Mouse (Mus musculus): ENCODE measurements at regions not wholly inside any gene's neighbourhood (a gene's known extent, or its start where the extent isn't known, plus 50 kb on each side); places are given as distances from the start of the nearest gene placed in this dataset.

DNA sequence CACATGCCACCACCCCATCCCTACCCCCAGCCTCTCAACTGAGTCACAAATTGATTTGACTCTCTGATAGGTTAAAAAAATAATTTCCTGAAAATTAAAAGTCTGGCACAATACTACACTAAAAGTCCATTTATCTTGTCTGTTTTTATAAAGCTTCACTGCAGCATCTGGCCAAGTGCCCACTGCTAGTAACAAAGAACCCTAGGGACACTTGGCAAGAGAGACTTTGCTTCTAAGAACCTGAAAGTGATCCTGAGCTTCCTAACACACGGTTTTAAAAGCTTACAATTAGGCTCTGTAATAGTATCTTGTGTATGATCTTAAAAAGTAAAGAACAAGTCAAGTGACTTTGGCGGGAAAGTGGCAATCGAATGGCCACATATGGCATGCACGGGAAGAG, 288.3 kb downstream of the Epha4 start:
- no peak for DNase-seq

DNA sequence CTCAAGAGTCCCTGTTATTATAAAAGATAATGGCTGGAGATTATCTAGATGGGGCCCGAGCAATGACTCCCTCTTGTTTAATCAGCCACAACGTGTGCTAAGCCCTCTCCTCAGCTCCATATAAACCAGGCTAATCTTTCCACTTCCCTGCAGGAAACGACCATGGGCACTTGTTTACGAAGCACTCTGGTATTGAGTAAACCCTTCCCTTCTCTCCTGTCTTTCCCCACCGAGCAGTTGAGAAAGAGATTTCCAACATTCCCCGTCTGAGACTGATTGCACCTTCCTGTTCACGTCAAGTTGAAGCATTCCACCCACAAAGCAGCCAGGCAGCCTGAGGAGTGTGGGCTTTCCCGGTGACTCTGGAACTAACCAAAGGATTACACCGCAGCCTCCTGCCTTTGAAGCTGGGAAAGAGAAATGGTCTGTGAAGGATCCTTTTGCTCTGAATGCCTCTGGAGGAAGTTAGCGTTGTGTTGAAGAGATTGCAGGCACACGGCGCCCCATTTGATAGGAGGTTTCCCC, 287.8 kb downstream of the Epha4 start:
- no peak for DNase-seq

DNA sequence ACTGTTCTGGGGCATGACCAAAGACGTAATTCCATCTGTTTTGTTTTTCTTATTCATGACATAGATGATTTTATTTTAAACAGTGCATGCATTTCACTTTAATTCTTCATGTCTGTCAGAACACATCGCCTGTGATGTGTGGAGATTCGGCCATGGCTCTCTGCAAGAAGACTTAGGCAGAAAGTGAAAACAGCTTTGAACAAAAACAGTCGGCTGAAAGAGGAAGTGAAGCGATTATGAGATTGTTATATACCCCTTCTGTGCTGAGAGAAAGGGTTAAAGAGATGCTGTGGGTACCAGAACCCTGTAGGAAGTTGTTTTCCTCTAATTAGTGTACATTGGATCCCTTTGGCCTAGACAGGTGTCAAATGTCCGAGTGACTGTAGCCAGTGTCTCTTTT, 287.1 kb downstream of the Epha4 start:
- no peak for DNase-seq

DNA sequence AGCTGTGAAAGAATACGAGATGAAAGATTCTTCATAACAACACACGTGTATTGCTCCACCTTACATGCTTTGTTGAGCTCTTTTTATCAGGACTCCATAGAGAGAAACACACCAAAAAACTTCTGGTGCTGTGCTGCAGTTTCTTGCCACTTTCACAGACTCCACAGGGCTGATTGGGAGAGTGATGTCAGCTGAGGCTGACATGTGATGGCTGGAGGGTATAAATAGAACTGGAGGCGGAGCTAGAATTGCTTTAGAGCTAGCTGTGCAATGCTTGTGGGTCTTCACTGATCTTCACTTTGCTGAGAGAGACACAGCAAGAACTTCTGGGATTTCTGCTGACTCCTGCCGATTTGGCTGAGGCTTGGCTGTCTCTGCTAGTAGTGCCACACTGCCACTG, 285.3 kb downstream of the Epha4 start:
- DNase-seq = no peak

DNA sequence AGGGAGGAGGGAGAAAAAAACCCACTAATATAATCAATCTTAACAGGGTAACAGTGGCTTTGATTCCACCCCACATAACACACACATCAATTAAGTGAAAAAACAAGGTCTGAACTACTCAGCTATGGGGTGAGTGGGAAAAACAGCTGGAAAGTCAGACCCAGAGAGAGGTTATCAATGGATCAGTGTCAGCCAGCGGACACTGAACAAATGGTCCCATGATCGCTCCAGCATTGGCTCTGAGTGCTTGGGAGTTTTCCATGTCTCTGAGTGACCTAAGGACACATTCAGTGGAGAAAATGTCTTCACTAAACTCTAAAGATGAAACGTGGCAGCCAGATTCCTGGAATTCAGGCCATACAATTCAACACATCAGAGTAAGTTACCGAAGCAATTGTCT, 281.9 kb downstream of the Epha4 start:
- DNase-seq = no peak

DNA sequence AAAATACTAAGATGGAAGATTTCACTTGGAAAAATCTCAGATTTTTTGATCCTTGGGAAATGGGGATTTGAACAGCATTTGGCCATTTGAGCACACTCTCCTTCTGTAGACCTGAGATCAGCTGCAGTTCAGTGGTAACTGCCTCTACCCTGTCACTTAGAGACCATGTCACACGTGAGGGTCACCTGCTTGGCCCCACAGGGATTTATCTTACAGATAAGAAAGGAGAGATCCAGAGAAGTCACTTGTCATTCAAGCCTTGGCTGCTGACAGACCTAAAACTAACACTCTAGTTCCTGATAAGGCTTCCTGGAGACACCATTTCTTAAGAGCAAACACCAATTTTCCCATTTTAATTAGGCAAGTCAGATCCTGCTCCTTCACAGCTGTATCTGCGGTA, 270.2 kb downstream of the Epha4 start:
- DNase-seq = no peak

DNA sequence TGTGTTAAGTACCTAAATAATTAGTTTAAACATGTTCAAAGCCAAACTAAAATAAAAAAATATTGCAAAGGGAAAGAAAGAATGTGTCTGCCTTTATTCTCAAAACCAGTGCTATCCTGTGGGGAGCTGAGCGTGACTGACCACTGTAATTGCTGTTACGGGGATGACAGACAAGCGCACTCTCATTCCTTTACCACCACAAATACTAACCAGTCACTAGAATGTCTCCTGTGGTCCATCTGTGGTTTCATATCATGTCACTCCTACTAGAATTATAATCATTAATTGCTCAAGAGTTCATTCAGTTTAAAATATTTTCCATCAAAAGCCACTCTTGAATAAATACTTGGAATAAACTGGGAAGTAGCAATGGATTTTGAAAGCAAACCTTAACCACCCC, 268.8 kb downstream of the Epha4 start:
- no peak for DNase-seq

DNA sequence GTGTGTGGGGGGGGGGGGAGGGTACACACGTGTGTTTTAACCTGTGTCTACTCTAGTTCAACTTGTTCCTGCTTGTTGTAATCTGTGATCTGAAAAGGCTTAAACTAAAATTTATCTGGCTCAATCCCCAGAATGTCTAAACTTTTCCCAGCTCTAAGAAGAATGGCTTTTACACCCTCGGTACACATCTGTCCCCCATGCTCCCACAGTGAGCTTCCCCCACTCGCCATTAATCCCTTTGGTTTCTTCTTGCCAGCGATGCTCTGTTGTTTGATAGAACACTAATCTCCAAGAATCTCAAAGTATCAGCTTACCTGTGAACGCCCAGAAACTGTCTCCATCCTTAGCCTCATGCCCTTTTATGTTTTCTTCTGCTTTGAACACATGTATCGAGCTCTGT, 260.6 kb downstream of the Epha4 start:
- DNase-seq = no peak

DNA sequence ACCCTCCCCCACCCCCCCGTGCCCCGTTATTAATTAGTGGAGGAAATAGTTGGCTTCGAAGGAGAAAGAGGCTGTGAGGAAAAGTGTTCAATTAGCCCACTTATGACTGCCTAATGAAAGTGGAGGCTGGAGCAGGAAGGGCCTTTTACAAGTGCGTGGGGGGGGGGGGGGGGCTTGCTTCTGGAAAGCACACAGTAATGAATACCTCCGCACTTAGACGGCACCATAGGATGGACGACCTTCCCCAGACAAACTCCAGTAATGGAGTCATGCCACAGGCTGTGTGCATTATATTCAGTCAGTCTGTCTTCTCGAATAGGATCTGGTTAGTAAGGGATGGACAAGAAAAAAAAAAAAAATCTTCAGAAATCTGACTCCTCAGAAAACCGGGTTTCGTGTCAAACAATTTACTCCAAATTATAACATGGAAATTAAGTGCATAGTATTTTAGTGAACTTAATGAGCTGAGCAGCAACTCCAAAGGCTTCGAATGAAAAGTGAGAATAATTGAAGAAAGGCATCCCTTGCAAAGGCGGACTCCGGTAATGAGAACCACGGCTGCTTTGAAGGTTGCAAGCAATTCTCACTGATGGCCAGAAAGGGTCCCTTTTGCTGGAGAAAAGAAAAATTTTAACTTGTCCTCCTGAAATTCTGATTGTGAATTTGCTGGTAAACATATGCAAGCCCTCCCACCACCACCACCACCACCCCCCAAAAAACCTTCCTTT, 258.6 kb downstream of the Epha4 start:
- no peak for DNase-seq

DNA sequence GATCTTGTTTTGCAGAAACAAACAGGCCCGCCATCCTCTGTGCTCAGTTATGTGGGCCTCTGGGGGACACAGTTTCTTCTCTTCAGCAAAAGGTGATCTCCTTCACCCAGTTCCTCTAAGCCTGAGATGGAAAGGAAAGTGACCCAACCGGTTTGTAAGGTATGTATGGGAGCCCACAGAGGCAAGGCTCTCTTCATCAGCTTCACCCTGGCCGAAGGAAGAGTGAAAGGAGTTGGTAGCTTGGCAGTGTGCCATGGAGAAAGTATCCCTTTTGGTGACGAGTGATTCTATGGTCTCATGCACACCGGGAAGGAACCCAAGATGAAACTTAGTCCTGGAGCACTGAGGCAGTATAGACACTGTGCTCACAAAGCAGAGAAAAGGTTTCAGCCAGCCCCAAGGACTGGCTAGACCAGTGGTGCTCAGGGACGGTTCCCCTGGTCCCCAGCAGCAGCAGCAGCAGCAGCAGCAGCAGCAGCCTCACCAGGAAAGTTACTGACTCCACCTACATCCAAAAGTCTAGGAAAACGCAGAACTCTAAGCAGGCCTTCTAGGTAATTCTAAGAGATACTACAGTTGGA, 256.1 kb downstream of the Epha4 start:
- DNase-seq = no peak

DNA sequence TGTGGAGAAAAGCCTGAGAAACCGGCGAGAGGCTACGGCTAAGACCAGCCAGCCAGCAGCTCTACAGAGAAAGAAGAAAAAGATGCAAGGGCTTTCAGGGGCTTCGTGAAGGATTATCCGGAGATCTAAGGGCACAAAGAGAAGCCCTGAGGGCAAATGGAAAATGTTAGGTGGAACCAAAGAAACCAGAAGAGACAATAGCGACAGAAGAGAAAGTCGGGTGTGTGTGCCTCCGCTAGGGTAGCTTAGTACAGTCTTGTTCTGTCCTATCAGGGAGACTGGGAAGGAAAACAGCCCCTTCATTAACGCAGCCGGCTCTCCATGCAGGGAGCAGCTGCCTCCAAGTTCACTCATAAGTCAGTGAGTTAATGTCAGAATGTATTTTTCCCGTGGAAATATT, 255.1 kb downstream of the Epha4 start:
- DNase-seq = no peak

DNA sequence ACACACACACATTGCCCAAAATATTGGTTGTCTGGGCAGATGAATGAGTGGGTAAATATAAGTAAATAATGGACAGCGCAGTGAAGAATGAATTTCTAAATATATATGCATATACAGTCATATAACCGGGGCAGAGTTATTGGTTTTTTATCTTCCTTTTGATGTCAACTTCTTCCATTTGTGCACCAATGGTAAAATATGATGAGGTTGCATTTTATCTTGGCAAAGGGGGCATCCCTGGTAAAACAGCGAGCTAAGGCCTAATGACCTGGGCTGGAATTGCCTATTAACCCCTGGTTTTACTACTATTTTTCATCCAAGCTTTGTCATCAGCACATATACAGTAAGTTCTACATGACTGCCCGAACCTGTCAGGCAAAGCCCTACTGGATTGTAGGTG, 253.2 kb downstream of the Epha4 start:
- no peak for DNase-seq

DNA sequence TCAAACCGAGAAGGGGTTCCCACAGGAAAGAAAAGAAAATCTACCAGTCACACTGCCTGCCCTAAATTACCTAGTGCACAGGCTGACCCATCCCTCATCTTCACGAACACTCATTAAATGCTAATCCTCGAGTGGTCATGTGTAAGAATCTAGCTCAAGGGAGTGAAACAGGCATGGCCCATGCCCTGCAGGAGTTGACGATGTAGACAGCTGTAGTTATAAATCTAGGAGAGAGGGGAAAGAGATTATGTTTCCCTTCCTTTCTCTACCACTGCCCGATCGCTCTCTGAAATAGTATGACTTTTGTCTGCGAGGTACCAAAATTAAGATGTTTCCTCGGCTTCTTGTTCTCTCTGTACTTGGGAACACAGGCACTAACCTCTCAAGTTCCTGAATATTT, 249.2 kb downstream of the Epha4 start:
- DNase-seq = no peak

DNA sequence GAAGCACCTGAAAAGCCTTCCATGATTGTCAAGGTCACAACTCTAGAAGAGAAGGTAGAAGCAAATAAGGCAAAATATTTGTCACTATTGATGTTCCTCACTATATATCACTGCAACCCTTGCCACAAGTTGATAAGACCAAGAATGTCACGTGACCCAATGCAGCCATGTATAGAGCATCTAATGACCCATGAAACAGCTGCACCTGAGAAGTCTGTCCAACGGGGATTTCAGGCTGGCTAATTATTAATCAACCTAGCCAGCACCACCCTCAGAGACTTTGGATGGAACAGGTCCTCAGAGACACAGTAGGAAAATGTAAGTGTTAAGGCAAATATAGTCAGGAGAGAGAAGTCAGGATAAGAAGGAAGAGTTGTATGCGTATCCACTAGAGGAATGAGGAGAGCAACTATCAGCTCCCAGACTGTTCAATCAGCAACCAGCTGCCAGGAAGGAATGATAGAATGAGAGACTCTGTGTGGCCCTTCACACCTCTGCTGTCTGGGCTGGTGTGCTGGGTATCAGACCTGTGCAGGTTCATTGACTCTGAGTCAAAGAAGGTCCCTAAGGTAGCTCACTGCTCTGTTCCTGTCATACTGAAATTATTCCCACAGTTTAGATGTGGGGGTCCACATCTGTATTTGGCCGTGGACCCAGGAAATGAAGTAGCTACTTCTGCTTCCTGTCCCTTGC, 247.4 kb downstream of the Epha4 start:
- no peak for DNase-seq

DNA sequence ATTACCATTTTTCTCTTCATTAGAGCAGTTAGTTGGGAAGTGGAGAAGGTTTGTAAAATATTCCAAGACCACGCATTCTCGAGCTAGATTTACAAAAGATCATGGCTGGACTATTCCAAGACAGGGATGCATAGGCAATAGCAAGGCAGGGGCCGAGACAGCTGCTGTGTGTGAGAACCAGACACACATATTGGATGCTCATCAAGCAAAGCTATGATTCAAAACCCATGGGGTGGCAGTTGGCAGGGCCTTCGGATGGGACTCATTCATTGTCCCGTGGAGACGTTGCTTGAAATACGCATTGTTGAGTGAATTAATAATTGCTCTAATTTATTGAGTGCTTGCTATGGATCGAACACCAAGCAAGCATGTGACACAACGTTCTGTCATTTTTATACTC, 239.6 kb downstream of the Epha4 start:
- DNase-seq = no peak

DNA sequence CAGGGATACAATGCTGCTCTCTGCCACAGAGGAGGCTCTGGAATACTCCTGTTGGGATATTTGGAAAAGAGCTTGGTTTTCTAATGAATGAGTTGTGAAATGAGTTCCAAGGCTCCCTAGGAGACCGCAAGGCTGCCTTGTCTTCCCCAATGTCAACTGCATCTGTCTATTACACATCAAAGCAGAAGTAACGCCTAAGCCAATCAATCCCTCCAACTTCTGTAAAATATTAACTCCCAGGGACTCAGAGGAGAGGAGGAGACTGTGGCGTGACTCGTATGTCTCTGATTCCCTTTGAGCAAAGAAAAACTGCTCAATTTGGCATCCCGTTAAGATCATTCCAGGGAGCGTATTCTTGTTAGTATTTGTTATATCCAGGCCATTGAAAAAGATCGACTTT, 235.3 kb downstream of the Epha4 start:
- no peak for DNase-seq

DNA sequence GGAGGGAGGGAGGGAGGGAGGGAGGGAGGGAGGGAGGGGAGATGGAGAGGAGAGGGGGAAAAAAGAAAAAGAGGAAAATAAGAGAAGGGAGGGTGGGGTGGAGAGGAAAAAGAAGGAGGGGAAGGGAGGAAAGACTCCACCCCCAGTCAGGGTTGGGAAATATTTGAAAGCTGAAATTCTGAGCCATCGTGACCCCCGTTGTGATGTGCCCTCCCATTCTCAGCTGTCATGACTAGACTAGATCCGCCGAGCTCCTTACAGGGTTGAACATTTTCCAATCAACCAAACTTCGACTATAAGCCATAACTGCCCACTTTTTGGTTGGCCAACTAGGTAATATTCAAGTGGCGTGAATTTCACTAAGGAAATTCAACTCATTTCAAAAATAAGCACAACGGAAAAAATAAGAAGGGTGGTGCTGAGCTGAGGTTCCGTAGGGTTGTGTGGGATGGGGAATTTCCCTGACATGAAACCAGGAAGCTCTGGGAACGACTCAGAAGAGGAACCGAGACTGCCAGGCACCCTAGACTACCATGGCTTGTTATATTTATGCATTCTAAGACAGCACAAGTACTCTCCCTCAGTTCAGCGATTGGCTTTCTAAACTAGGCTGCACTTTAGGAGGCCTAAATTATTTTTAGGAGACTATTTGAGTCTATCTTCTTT, 234.4 kb downstream of the Epha4 start:
- no peak for DNase-seq

DNA sequence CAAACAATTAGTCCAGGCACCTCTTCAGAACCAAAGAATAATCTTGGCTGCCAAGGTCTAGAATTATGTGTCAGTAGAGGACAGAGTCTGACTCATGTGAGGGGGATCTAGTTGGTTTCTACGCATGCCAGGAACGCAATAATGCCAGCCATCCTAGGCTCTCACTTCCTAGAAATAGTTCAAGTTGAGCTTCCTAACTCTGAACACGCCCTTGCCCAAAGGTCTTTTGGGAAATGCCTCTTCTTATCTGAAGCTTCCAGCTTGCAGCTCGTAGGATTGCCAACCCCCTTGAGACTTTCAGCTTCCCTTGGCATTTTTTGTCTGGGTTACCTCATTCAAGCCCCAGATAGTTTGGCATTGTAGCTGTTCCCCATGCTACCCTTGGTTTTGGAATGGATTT, 233.1 kb downstream of the Epha4 start:
- DNase-seq = no peak

DNA sequence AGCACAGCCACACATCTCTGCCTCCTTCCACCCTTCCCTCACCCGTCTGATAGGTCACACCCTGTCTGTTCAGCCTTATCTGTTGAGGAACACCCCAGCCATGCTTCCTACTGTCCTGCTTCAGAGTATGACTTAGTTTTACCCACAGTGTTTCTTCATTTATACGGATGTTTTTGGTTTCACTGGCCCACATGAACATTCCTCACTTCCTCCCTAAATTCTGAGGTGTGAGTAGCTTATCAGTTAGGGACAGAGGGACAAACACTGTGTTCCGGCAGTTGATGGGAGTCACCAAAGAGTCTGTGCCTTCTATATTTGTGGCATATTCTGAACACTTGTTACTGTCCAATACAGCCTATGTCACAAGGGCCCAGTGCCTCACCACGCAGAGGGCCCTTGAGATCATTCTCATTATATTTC, 216.2 kb downstream of the Epha4 start:
- no peak for DNase-seq

DNA sequence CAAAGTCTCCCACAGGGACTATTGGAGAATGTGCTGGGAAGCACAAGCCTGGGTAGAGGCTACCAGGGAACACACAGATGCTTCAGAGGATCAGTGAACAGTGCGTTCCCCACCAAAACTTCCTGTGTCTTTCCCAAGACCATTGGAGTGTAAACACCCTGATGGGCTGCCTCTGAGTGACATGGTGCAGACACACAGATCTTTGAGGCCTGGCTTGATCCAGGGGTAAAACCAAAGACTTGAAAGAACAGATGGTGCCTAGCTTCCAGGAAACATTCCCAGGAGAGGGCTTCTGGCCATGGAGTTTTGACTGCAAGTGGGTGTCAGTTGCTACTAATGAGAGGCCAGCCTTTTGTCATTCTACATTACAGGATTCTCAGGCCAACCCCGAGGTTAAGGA, 214.1 kb downstream of the Epha4 start:
- no peak for DNase-seq

DNA sequence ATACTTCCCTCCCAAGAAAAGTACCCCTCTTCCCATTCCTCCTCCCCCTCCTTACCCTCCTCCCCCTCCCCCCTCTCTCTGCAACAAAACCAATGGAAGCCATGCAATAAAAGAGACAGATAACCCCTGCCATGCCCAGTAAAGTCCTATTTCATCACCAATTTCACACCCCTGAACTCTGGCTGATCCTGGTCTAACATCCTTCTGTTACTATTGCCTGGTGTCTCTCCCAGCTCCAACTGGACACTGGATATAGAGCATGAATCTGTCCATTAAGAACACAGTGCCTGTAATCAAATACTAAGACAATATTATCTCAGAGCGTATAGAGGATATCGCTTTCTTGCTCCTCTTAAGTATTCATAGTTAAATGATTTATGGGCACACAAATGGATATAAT, 210.1 kb downstream of the Epha4 start:
- no peak for DNase-seq

DNA sequence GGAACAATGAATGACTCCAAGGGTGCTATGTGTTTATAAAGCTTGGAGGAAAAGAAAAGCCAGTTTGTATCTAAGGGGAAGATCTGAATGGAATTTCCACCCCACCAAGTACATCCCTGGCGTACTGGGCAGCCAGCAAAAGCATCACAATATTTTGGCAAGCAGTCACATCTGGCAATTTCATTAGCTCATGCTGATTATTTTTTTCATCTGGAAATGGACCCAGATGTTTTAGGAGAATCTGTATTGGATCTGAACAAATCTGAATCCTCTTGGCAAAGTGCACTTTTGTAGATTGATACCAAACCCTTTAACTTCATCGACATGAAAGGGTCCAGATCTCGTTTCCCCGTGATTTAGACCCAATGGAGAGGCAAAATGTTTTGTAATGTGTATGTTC, 207.1 kb downstream of the Epha4 start:
- no peak for DNase-seq

DNA sequence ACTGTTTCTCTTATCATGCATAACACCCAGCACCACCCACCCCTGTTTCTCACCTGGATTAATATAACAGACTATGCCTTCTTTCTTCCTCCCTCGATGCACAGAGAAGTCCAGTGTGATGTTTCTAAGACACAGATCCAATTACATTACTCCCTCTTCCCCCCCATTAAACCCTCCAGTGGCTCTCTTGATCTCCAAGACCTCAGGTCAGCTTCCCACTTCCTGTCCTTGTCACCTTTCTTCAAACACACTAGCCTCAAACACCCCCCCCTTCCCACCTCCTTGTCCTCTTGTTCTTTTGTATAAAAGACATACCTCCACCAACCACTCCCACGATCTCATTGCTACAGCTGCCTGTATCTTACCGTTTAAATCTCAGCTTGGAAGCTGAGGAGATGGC, 201.8 kb downstream of the Epha4 start:
- no peak for DNase-seq

DNA sequence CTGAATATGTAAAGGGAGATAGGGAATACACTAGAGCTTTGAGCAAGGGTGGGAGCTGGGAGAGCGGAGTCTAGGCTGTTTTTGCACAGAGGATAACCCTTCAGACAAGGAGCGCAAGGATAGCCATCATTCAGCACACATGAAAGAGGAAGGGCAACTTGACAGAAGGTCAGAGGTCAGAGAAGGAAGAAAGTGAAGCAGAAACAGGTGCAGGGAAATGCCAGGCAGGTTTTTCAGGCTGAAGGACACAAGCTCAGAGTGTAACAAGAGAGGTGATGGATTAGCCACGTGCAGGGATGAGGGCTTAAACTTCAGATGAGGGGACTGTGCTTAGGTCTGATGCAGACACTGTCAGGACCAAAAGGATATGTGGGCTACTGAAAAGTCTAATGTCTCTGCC, 199.5 kb downstream of the Epha4 start:
- DNase-seq = no peak
